Mouse (Mus musculus) lung, embryonic 15.5 days (tissue): ENCODE data around the gene Ctsq. TPM values are rescaled to one million over a fixed set of nuclear protein-coding genes. Genes with fewer than 3 reads are reported as not detected.
"Not testable (repeated sequence)": the region's sequence is repeated elsewhere in the genome, so short reads cannot be mapped to it uniquely, and the experiment has no call there.

Experiments used
- ATAC-seq: fragments of 200-750 bp; cut with Nextera tagmentation; 2 replicates; pipeline ENCODE4 v1.8.0; 2017; ENCODE audit warnings: moderate number of reproducible peaks, borderline replicate concordance; ENCODE audit not compliant: low FRiP score, low TSS enrichment; ENCODE audit errors: extremely low read depth
- H3K27ac ChIP-seq: fragments of 300-500 bp; sonication (generic); 2 replicates; pipeline ENCODE4 v1.5.1; 2015; ENCODE audit warnings: moderate library complexity, mild to moderate bottlenecking, inconsistent platforms
- H3K27me3 ChIP-seq: fragments of 300-500 bp; sonication (generic); 2 replicates; pipeline ENCODE4 v1.6.1; 2015; ENCODE audit warnings: inconsistent platforms
- H3K36me3 ChIP-seq: fragments of 300-500 bp; sonication (generic); 2 replicates; pipeline ENCODE4 v1.6.1; 2015; ENCODE audit warnings: inconsistent platforms
- H3K4me1 ChIP-seq: fragments of 300-500 bp; sonication (generic); 2 replicates; pipeline ENCODE4 v1.6.1; 2015; ENCODE audit warnings: inconsistent platforms
- H3K4me2 ChIP-seq: fragments of 300-500 bp; sonication (generic); 2 replicates; pipeline ENCODE4 v1.6.1; 2015; ENCODE audit warnings: inconsistent platforms, mild to moderate bottlenecking, moderate library complexity
- H3K4me3 ChIP-seq: fragments of 300-500 bp; sonication (generic); 2 replicates; pipeline ENCODE4 v1.5.1; 2015; ENCODE audit warnings: mild to moderate bottlenecking, inconsistent platforms
- H3K9ac ChIP-seq: fragments of 300-500 bp; sonication (generic); 2 replicates; pipeline ENCODE4 v1.6.1; 2015; ENCODE audit warnings: inconsistent platforms
- H3K9me3 ChIP-seq: fragments of 300-500 bp; sonication (generic); 2 replicates; pipeline ENCODE4 v1.6.1; 2016; ENCODE audit warnings: inconsistent platforms
- WGBS: fragments of 180-500 bp; shearing (Covaris S2); methylation state at CpG from one replicate; pipeline ENCODE4 v1.1.7; 2015; 5-methylcytosine and 5-hydroxymethylcytosine counted together
- polyA plus RNA-seq: library from polyadenylated mRNA; unstranded; fragments of >200 nt; fragmentation: Nextera tagmentation; extraction: Ambion mirVana; gene quantifications from 2 replicates; pipeline ENCODE4 v1.2.1, GENCODE M21; 2015

Gene Ctsq
- not detected in 2 replicates for polyA plus RNA-seq

GRCm38 (mm10) chr13:61040531-61040930, at the start of gene Ctsq:
Gene Ctsq, minus strand, starts transcription at chr13:61040631.
- Histone ChIP-seq H3K27me3 (no peaks in the 10 kb centered on the region), H3K4me1 (no peaks in the 10 kb centered on the region), H3K9me3 (no peaks in the 10 kb centered on the region), H3K27ac (no peak within 1 kb of the TSS), H3K36me3 (no peaks in the 10 kb centered on the region), H3K4me2 (no peak within 1 kb of the TSS), H3K9ac (no peak within 1 kb of the TSS), H3K4me3 (no peak within 1 kb of the TSS)
- no peak for ATAC-seq
- WGBS = 51% methylated on average over 3 of the region's 3 CpGs

- 84% methylated on average over 3 of the region's 3 CpGs for WGBS
- Histone ChIP-seq H3K9me3 (no peaks in the 10 kb centered on the region), H3K27ac (no peak overlapping the region), H3K4me1 (no peaks in the 10 kb centered on the region), H3K4me2 (no peak overlapping the region), H3K4me3 (no peak overlapping the region), H3K36me3 (no peaks in the 10 kb centered on the region), H3K9ac (no peak overlapping the region), H3K27me3 (no peaks in the 10 kb centered on the region)
- no peak for ATAC-seq
Measured at GRCm38 (mm10) chr13:61022785-61023184, 17.6 kb downstream of the Ctsq start.

DNA sequence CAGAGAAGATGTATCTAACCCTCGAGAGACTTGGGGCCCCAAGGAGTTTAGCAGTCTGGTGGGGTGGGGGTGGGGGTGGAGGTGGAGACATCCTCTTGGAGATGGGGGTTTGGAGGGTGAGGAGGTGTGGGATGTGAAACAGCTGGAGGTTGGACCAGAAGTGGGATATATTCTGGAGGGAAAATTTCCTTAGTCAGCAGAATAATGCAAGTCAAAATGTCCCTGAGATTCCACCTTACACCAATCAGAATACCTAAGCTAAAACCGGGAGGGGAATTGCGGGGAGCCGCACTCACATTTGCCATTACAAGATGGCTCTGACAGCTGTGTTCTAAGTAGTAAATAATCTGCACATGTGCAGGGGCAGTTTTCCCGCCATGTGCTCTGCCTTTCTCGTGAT, 18.6 kb downstream of the Ctsq start:
- no peak overlapping the region for H3K9ac ChIP-seq
- H3K4me1 ChIP-seq = no peaks in the 10 kb centered on the region
- H3K36me3 ChIP-seq = no peaks in the 10 kb centered on the region
- no peak overlapping the region for H3K27ac ChIP-seq
- no peaks in the 10 kb centered on the region for H3K9me3 ChIP-seq
- no peak overlapping the region for H3K4me3 ChIP-seq
- WGBS = 76% methylated on average over 6 of the region's 6 CpGs
- ATAC-seq = no peak
- H3K27me3 ChIP-seq = no peaks in the 10 kb centered on the region
- no peak overlapping the region for H3K4me2 ChIP-seq

- WGBS = 82% methylated on average over 4 of the region's 4 CpGs
- H3K27me3 ChIP-seq = no peaks in the 10 kb centered on the region
- H3K4me3 ChIP-seq = no peak overlapping the region
- H3K4me2 ChIP-seq = no peak overlapping the region
- no peak overlapping the region for H3K9ac ChIP-seq
- H3K36me3 ChIP-seq = no peaks in the 10 kb centered on the region
- H3K4me1 ChIP-seq = no peaks in the 10 kb centered on the region
- H3K9me3 ChIP-seq = no peaks in the 10 kb centered on the region
- no peak overlapping the region for H3K27ac ChIP-seq
- ATAC-seq = no peak
Measured at GRCm38 (mm10) chr13:61010171-61010570, 30.3 kb downstream of the Ctsq start.

DNA sequence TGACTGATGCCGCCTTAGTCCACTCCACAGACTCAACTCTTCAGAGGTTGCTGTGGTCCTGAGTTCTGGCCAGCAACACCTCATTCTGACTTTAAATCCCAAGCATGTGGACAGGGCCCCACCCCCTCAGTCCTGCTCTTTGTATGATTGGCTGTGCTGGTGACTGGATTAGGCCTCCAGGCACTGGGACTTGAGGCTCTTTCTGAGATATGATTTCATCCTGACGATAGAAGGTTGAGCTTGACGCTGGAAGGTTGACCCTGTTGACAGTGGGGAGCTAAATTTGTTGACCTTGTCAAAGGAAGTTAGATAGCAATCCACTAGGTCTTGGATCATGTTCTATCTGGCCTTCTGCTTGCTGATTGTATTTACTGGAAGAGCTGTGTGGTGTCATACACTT, 34.6 kb downstream of the Ctsq start, which contains the start of gene Ctsj:
Gene Ctsj (minus strand): TSS at position 101 of the 400 bp plus-strand sequence.
- Histone ChIP-seq H3K27me3 (no peaks in the 10 kb centered on the region), H3K9me3 (no peaks in the 10 kb centered on the region), H3K4me1 (no peaks in the 10 kb centered on the region), H3K9ac (no peak within 1 kb of the TSS), H3K4me2 (no peak within 1 kb of the TSS), H3K27ac (no peak within 1 kb of the TSS), H3K36me3 (no peaks in the 10 kb centered on the region), H3K4me3 (no peak within 1 kb of the TSS)
- WGBS = 63% methylated on average over 3 of the region's 3 CpGs
- ATAC-seq = no peak

DNA sequence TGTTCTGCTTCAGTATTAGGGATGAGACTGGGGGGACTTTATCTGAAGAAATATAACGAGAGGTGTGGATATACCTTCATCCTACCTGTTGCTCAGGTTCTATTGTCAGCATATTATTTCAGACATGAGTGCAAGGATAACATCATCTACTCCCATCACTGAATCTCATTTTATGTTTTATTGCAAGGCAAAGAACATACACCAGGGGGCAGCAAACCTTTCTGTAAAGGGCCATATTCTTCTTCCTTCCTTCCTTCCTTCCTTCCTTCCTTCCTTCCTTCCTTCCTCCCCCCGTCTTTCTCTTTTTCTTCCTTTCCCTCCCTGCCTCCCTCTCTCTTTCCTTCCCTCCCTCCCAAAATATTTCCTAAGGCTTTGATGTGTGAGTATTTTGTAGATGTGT, 42.8 kb downstream of the Ctsq start:
- no peaks in the 10 kb centered on the region for H3K9me3 ChIP-seq
- H3K9ac ChIP-seq = no peak overlapping the region
- no peaks in the 10 kb centered on the region for H3K36me3 ChIP-seq
- H3K4me2 ChIP-seq = no peak overlapping the region
- ATAC-seq = no peak
- H3K27me3 ChIP-seq = no peaks in the 10 kb centered on the region
- no peak overlapping the region for H3K27ac ChIP-seq
- WGBS = 67% methylated on average over 2 of the region's 2 CpGs
- no peaks in the 10 kb centered on the region for H3K4me1 ChIP-seq
- no peak overlapping the region for H3K4me3 ChIP-seq

GRCm38 (mm10) chr13:60986915-60987314, 53.5 kb downstream of the Ctsq start:
- not testable (repeated sequence) for H3K27me3 ChIP-seq, H3K27ac ChIP-seq, H3K4me1 ChIP-seq, H3K9me3 ChIP-seq, H3K9ac ChIP-seq, H3K4me3 ChIP-seq, H3K4me2 ChIP-seq, ATAC-seq, H3K36me3 ChIP-seq
- WGBS = 80% methylated on average over 5 of the region's 5 CpGs

Other genes with a start within 250 kb of the Ctsq start
- not detected in 2 replicates for gene Ctsll3, start 237.8 kb downstream of the Ctsq start, polyA plus RNA-seq
- 0.34 TPM in 1 of 2 replicates, not detected in the other for gene 4930486L24Rik, start 176.2 kb downstream of the Ctsq start, polyA plus RNA-seq
- gene Gm49392, start 143.7 kb downstream of the Ctsq start, polyA plus RNA-seq = 0.33 and 0.84 TPM in 2 replicates
- 7.4 and 10.0 TPM in 2 replicates for gene Ctla2b, start 143.2 kb downstream of the Ctsq start, polyA plus RNA-seq
- gene Tpbpb, start 135.8 kb downstream of the Ctsq start, polyA plus RNA-seq = not detected in 2 replicates
- gene Gm49393, start 105.0 kb downstream of the Ctsq start, polyA plus RNA-seq = not detected in 2 replicates
- gene Gm49391, start 104.1 kb downstream of the Ctsq start, polyA plus RNA-seq = 3.9 and 4.2 TPM in 2 replicates
- 81.0 and 85.0 TPM in 2 replicates for gene Ctla2a, start 104.0 kb downstream of the Ctsq start, polyA plus RNA-seq
- gene Tpbpa, start 98.6 kb downstream of the Ctsq start, polyA plus RNA-seq = not detected in 2 replicates
- not detected in 2 replicates for gene Ctsj, start 34.7 kb downstream of the Ctsq start, polyA plus RNA-seq
- not detected in 2 replicates for gene Ctsr, start 123.6 kb upstream of the Ctsq start, polyA plus RNA-seq
- not detected in 2 replicates for gene Cts6, start 162.8 kb upstream of the Ctsq start, polyA plus RNA-seq
- gene Cts8, start 214.7 kb upstream of the Ctsq start, polyA plus RNA-seq = not detected in 2 replicates
- not detected in 2 replicates for gene Gm49398, start 248.2 kb upstream of the Ctsq start, polyA plus RNA-seq